Comparison of ENCODE assay signal across 8 mouse cellular contexts in genomic region chr5:74068714-74069321, GRCm38 (mm10). TPM values are rescaled to one million over a fixed set of nuclear protein-coding genes. Genes with fewer than 3 reads are reported as not detected.
DNase-seq lines count a peak whose midpoint lies in the region; ATAC-seq and TF ChIP-seq lines count a peak whose summit lies in the region.

No protein-coding gene starts in this region.

- ATAC-seq in erythroid progenitor cell, adult 5-6 weeks (replicated peaks; ENCODE audit: low FRiP score, poor library complexity, severe bottlenecking) = peak; percentile 47; the same call in 1 of the 2 replicates
- peak; percentile 67 for ATAC-seq in heart, postnatal 0 days (ENCODE audit: insufficient read depth, low read depth)
- ATAC-seq in neural tube, embryonic 13.5 days (ENCODE audit: low read depth) = no peak

- DNase-seq in ES-CJ7 (ENCODE audit: low read depth, low spot score) = peak; percentile 68
- peak; percentile 86 for DNase-seq in adrenal gland, postnatal 14 days
- DNase-seq in heart, postnatal 0 days (ENCODE audit: low spot score) = no peak
- peak; percentile 91 for DNase-seq in kidney, postnatal 14 days
- no peak for DNase-seq in lung, adult 2 months
- DNase-seq in yolk sac, embryonic 10.5 days (ENCODE audit: low spot score) = no peak

- H3K4me2 ChIP-seq in heart, postnatal 0 days (ENCODE audit: low read depth, low read length) = peak overlapping the region; percentile 94
- H3K4me2 ChIP-seq in neural tube, embryonic 13.5 days = peak overlapping the region; percentile 86

- no peak for TF ChIP-seq POLR2A in lung, adult 2 months (IDR thresholded peaks at IDR 0.05; ENCODE audit: borderline replicate concordance, extremely low read depth, low read depth, low read length)

- no peak for TF ChIP-seq CTCF in heart, postnatal 0 days (IDR thresholded peaks at IDR 0.05; ENCODE audit: low read depth)
- no peak for TF ChIP-seq CTCF in lung, adult 2 months (IDR thresholded peaks at IDR 0.05; ENCODE audit: insufficient read depth, low read length)

- H3K36me3 ChIP-seq in heart, postnatal 0 days (replicated peaks; ENCODE audit: control insufficient read depth, insufficient read depth, low read length) = no peaks in the 10 kb centered on the region
- H3K36me3 ChIP-seq in neural tube, embryonic 13.5 days = no peaks in the 10 kb centered on the region

- H3K4me1 ChIP-seq in heart, postnatal 0 days (ENCODE audit: control insufficient read depth, insufficient read depth) = peaks cover 33% of the 10 kb centered on the region
- H3K4me1 ChIP-seq in lung, adult 2 months (ENCODE audit: control insufficient read depth, insufficient read depth, low read length) = peaks cover 16% of the 10 kb centered on the region
- peaks cover 39% of the 10 kb centered on the region for H3K4me1 ChIP-seq in neural tube, embryonic 13.5 days (replicated peaks)

- peak overlapping the region; percentile 84 for H3K4me3 ChIP-seq in heart, postnatal 0 days (ENCODE audit: low read depth, low read length)
- H3K4me3 ChIP-seq in lung, adult 2 months (replicated peaks; ENCODE audit: extremely low read depth, low read depth, low read length) = peak overlapping the region; percentile 68
- peak overlapping the region; percentile 83 for H3K4me3 ChIP-seq in neural tube, embryonic 13.5 days

- peak overlapping the region; percentile 97 for H3K27ac ChIP-seq in heart, postnatal 0 days (ENCODE audit: low read depth)
- peak overlapping the region; percentile 93 for H3K27ac ChIP-seq in neural tube, embryonic 13.5 days (replicated peaks)

- H3K27me3 ChIP-seq in heart, postnatal 0 days (ENCODE audit: control insufficient read depth, insufficient read depth, low read length) = no peaks in the 10 kb centered on the region
- H3K27me3 ChIP-seq in neural tube, embryonic 13.5 days = no peaks in the 10 kb centered on the region

- TF ChIP-seq EP300 in heart, postnatal 0 days (IDR thresholded peaks at IDR 0.05; ENCODE audit: low read depth) = no peak

- H3K9me3 ChIP-seq in heart, postnatal 0 days (replicated peaks; ENCODE audit: control insufficient read depth, low read length) = no peaks in the 10 kb centered on the region
- no peaks in the 10 kb centered on the region for H3K9me3 ChIP-seq in neural tube, embryonic 13.5 days

- peak overlapping the region; percentile 82 for H3K9ac ChIP-seq in heart, postnatal 0 days (replicated peaks; ENCODE audit: low read depth, low read length)
- H3K9ac ChIP-seq in neural tube, embryonic 13.5 days = peak overlapping the region; percentile 97

- WGBS in heart, postnatal 0 days = under 1% methylated on average over 18 of the region's 18 CpGs
- under 1% methylated on average over 18 of the region's 18 CpGs for WGBS in lung, adult 2 months
- 1% methylated on average over 18 of the region's 18 CpGs for WGBS in neural tube, embryonic 13.5 days

RNA-seq across cellular contexts. Expression of gene Usp46, which starts 0.6 kb away (rescaled TPM):
- 29.8 and 32.3 TPM in 2 replicates for total RNA-seq in adrenal gland, postnatal 14 days (2021)
- 70.6 and 141 TPM in 2 replicates for total RNA-seq in erythroid progenitor cell, adult 5-6 weeks (2015; ENCODE audit: low replicate concordance)
- total RNA-seq in erythroid progenitor cell, adult 5-6 weeks (2017; ENCODE audit: low replicate concordance) = 47.2 and 73.0 TPM in 2 replicates
- 47.3 and 54.5 TPM in 2 replicates for total RNA-seq in heart, postnatal 0 days (2014; rRNA removed; ENCODE audit: low replicate concordance)
- 22.9 and 27.2 TPM in 2 replicates for polyA plus RNA-seq in heart, postnatal 0 days (2015; fragmentation: Nextera tagmentation; extraction: Ambion mirVana)
- polyA plus RNA-seq in lung, adult 2 months (2012; rRNA removed) = 7.4 and 14.9 TPM in 2 replicates
- polyA plus RNA-seq in neural tube, embryonic 13.5 days (2015; fragmentation: Nextera tagmentation; extraction: Ambion mirVana) = 26.5 and 30.9 TPM in 2 replicates

Comparison
In these comparisons a context has a peak if more than half of its experiments do, and no peak if none do; other contexts are left out.
1. DNase-seq: peak in ES-CJ7 (single experiment), adrenal gland, postnatal 14 days (single experiment) and kidney, postnatal 14 days (single experiment); none in heart, postnatal 0 days (single experiment), lung, adult 2 months (single experiment) and yolk sac, embryonic 10.5 days (single experiment).
2. Peak in every context shown above with its lines, with median percentiles within 50 percentile points of each other: H3K4me3 ChIP-seq.